Mouse (Mus musculus): ENCODE measurements around the gene Rasgrp1. TPM values are rescaled to one million over a fixed set of nuclear protein-coding genes. Genes with fewer than 3 reads are reported as not detected.

The Rasgrp1 gene
- polyA plus RNA-seq, 1 experiment from 2014 or later, result 0.31 TPM

GRCm38 (mm10) chr2:117336946-117337665 is 5.7 kb downstream of the Rasgrp1 start:
- Histone ChIP-seq H3K27ac (ENCODE audit: low read depth, low read length) (no peak overlapping the region), H3K36me3 (ENCODE audit: control insufficient read depth, insufficient read depth) (no peaks in the 10 kb centered on the region), H3K4me2 (replicated peaks; ENCODE audit: low read depth) (no peak overlapping the region), H3K9ac (ENCODE audit: low read depth, low read length) (no peak overlapping the region), H3K27me3 (replicated peaks; ENCODE audit: control insufficient read depth, insufficient read depth, low read length) (peaks cover 11% of the 10 kb centered on the region), H3K4me1 (replicated peaks; ENCODE audit: control insufficient read depth, insufficient read depth, low read length) (no peaks in the 10 kb centered on the region), H3K4me3 (ENCODE audit: low read depth, low read length) (no peak overlapping the region), H3K9me3 (ENCODE audit: control insufficient read depth) (no peaks in the 10 kb centered on the region)
- TF ChIP-seq CTCF (IDR thresholded peaks at IDR 0.05; ENCODE audit: low read depth), result no peak
- no peak for ATAC-seq
- WGBS, result 42% methylated on average over 5 of the region's 5 CpGs

GRCm38 (mm10) chr2:117335552-117336188 is 7.1 kb downstream of the Rasgrp1 start:
- no peak for TF ChIP-seq CTCF (IDR thresholded peaks at IDR 0.05; ENCODE audit: low read depth)
- H3K9me3 ChIP-seq (ENCODE audit: control insufficient read depth), result no peaks in the 10 kb centered on the region
- H3K4me1 ChIP-seq (replicated peaks; ENCODE audit: control insufficient read depth, insufficient read depth, low read length), result no peaks in the 10 kb centered on the region
- H3K4me3 ChIP-seq (ENCODE audit: low read depth, low read length), result no peak overlapping the region
- no peaks in the 10 kb centered on the region for H3K36me3 ChIP-seq (ENCODE audit: control insufficient read depth, insufficient read depth)
- no peak overlapping the region for H3K9ac ChIP-seq (ENCODE audit: low read depth, low read length)
- H3K4me2 ChIP-seq (replicated peaks; ENCODE audit: low read depth), result peak overlapping the region; percentile 27; the same call in 1 of the 2 replicates
- whole genome bisulfite sequencing, result 21% methylated on average over 4 of the region's 4 CpGs
- peak; percentile 57 for ATAC-seq
- H3K27ac ChIP-seq (ENCODE audit: low read depth, low read length), result no peak overlapping the region
- no peaks in the 10 kb centered on the region for H3K27me3 ChIP-seq (replicated peaks; ENCODE audit: control insufficient read depth, insufficient read depth, low read length)

- Histone ChIP-seq H3K4me1 (replicated peaks; ENCODE audit: control insufficient read depth, insufficient read depth, low read length) (no peaks in the 10 kb centered on the region), H3K36me3 (ENCODE audit: control insufficient read depth, insufficient read depth) (no peaks in the 10 kb centered on the region), H3K4me3 (ENCODE audit: low read depth, low read length) (no peak overlapping the region), H3K9ac (ENCODE audit: low read depth, low read length) (no peak overlapping the region), H3K4me2 (replicated peaks; ENCODE audit: low read depth) (no peak overlapping the region), H3K27me3 (replicated peaks; ENCODE audit: control insufficient read depth, insufficient read depth, low read length) (no peaks in the 10 kb centered on the region), H3K9me3 (ENCODE audit: control insufficient read depth) (no peaks in the 10 kb centered on the region), H3K27ac (ENCODE audit: low read depth, low read length) (no peak overlapping the region)
- WGBS, result 45% methylated on average over 5 of the region's 5 CpGs
- ATAC-seq, result no peak; the same call in 1 of the 2 replicates
- peak; percentile 52 for TF ChIP-seq CTCF (IDR thresholded peaks at IDR 0.05; ENCODE audit: low read depth)
Observed at GRCm38 (mm10) chr2:117331634-117332033, 11.2 kb downstream of the Rasgrp1 start.

GRCm38 (mm10) chr2:117328521-117329285 is 14.1 kb downstream of the Rasgrp1 start:
- ATAC-seq, result no peak
- WGBS, result 73% methylated on average over 9 of the region's 9 CpGs
- Histone ChIP-seq H3K9me3 (ENCODE audit: control insufficient read depth) (no peaks in the 10 kb centered on the region), H3K27ac (ENCODE audit: low read depth, low read length) (no peak overlapping the region), H3K9ac (ENCODE audit: low read depth, low read length) (no peak overlapping the region), H3K4me1 (replicated peaks; ENCODE audit: control insufficient read depth, insufficient read depth, low read length) (no peaks in the 10 kb centered on the region), H3K4me2 (replicated peaks; ENCODE audit: low read depth) (no peak overlapping the region), H3K4me3 (ENCODE audit: low read depth, low read length) (no peak overlapping the region), H3K27me3 (replicated peaks; ENCODE audit: control insufficient read depth, insufficient read depth, low read length) (no peaks in the 10 kb centered on the region), H3K36me3 (ENCODE audit: control insufficient read depth, insufficient read depth) (no peaks in the 10 kb centered on the region)
- no peak for TF ChIP-seq CTCF (IDR thresholded peaks at IDR 0.05; ENCODE audit: low read depth)

- no peak for TF ChIP-seq CTCF (IDR thresholded peaks at IDR 0.05; ENCODE audit: low read depth)
- Histone ChIP-seq H3K4me3 (ENCODE audit: low read depth, low read length) (no peak overlapping the region), H3K9me3 (ENCODE audit: control insufficient read depth) (no peaks in the 10 kb centered on the region), H3K27me3 (replicated peaks; ENCODE audit: control insufficient read depth, insufficient read depth, low read length) (no peaks in the 10 kb centered on the region), H3K9ac (ENCODE audit: low read depth, low read length) (no peak overlapping the region), H3K4me1 (replicated peaks; ENCODE audit: control insufficient read depth, insufficient read depth, low read length) (no peaks in the 10 kb centered on the region), H3K36me3 (ENCODE audit: control insufficient read depth, insufficient read depth) (no peaks in the 10 kb centered on the region), H3K27ac (ENCODE audit: low read depth, low read length) (no peak overlapping the region), H3K4me2 (replicated peaks; ENCODE audit: low read depth) (no peak overlapping the region)
- no peak for ATAC-seq
- 84% methylated on average over 8 of the region's 8 CpGs for WGBS
Observed at GRCm38 (mm10) chr2:117322399-117322798, 20.4 kb downstream of the Rasgrp1 start.

GRCm38 (mm10) chr2:117321231-117321630 is 21.6 kb downstream of the Rasgrp1 start:
- Histone ChIP-seq H3K27ac (ENCODE audit: low read depth, low read length) (no peak overlapping the region), H3K4me1 (replicated peaks; ENCODE audit: control insufficient read depth, insufficient read depth, low read length) (no peaks in the 10 kb centered on the region), H3K9ac (ENCODE audit: low read depth, low read length) (no peak overlapping the region), H3K27me3 (replicated peaks; ENCODE audit: control insufficient read depth, insufficient read depth, low read length) (no peaks in the 10 kb centered on the region), H3K4me2 (replicated peaks; ENCODE audit: low read depth) (no peak overlapping the region), H3K36me3 (ENCODE audit: control insufficient read depth, insufficient read depth) (no peaks in the 10 kb centered on the region), H3K9me3 (ENCODE audit: control insufficient read depth) (no peaks in the 10 kb centered on the region), H3K4me3 (ENCODE audit: low read depth, low read length) (no peak overlapping the region)
- 74% methylated on average over 3 of the region's 3 CpGs for WGBS
- TF ChIP-seq CTCF (IDR thresholded peaks at IDR 0.05; ENCODE audit: low read depth), result no peak
- ATAC-seq, result no peak

Data from intestine, postnatal 0 days (tissue).